37 mouse cellular contexts compared by ENCODE assay signal in the genomic region with DNA sequence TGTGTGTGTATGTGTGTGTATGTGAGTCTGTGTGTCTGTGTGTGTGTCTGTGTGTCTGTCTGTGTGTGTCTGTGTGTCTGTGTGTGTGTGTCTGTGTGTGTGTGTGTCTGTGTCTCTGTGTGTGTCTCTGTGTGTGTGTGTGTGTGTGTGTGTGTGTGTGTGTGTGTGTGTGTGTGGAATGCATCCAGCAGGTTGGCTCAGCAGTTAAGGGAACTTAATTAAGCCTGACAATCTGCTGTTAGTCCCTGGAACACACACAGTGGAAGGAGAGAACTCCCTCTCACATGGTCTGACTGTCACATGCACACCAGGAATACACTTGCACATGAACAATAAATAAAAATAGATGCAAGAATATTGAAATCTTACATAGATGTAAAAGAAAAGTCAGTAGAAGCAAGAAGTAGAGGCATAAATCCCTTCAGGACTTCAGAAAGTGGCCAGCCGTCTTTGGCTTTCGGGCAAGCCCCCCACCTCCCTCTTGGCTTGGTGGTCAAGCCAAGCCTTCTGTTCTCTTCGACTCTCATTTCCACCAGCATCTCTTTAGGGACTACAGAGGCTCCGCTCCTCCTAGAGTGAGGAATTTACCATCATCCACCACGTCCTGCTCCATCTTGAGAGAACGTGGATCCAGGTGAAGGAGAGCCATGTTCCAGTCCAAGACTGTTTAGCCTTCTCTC. TPM values are rescaled to one million over a fixed set of nuclear protein-coding genes. Genes with fewer than 3 reads are reported as not detected.
DNase-seq lines count a peak whose midpoint lies in the region; ATAC-seq and TF ChIP-seq lines count a peak whose summit lies in the region.
"Had no signal": no experiment of that assay in that cellular context is flagged by ENCODE, and none has a peak within 500 bp of the region (broad histone marks: within the 10 kb centered on the region; RNA-seq: fewer than 3 reads in every experiment).

No protein-coding gene starts in this region.

- H3K27me3 ChIP-seq in heart, embryonic 10.5 days (ENCODE audit: insufficient read depth, poor library complexity, severe bottlenecking): no peaks in the 10 kb centered on the region
- H3K27me3 ChIP-seq in heart, embryonic 11.5 days (ENCODE audit: control insufficient read depth, insufficient read depth, low read length): no peaks in the 10 kb centered on the region
- no peaks in the 10 kb centered on the region for H3K27me3 ChIP-seq in liver, embryonic 11.5 days (replicated peaks; ENCODE audit: control insufficient read depth, insufficient read depth, low read length)
- no peaks in the 10 kb centered on the region for H3K27me3 ChIP-seq in liver, postnatal 0 days (ENCODE audit: insufficient read depth, low read length)
- H3K27me3 ChIP-seq: CH12.LX; forebrain, embryonic 13.5 days; hindbrain, embryonic 12.5 days; hindbrain, embryonic 15.5 days; intestine, embryonic 15.5 days; Patski had no signal

- peak; percentile 64 to 66 for DNase-seq in cerebellum, postnatal 14 days
- DNase-seq in cerebellum, postnatal 36 days: no peak
- DNase-seq in heart, embryonic 10.5 days (ENCODE audit: low spot score): peak; percentile 13
- DNase-seq in liver, embryonic 11.5 days (ENCODE audit: low spot score): peak; percentile 21
- no peak for DNase-seq in liver, postnatal 0 days
- DNase-seq: adrenal gland, postnatal 10 days; adrenal gland, postnatal 36 days; B cell, adult 2 months; cerebellum, adult 11 months; cerebellum, adult 8-10 months; cerebellum, postnatal 25 days; embryo, embryonic 11 days; gastrocnemius, postnatal 10 days; gastrocnemius, postnatal 36 days; kidney, adult 18-20 months had no signal

- H3K4me2 ChIP-seq in heart, embryonic 11.5 days: no peak overlapping the region
- no peak overlapping the region for H3K4me2 ChIP-seq in liver, embryonic 11.5 days
- H3K4me2 ChIP-seq in liver, postnatal 0 days (ENCODE audit: low read depth, low read length): no peak overlapping the region
- H3K4me2 ChIP-seq: forebrain, embryonic 13.5 days; hindbrain, embryonic 12.5 days; hindbrain, embryonic 15.5 days; intestine, embryonic 15.5 days had no signal

- no peaks in the 10 kb centered on the region for H3K4me1 ChIP-seq in heart, embryonic 10.5 days
- H3K4me1 ChIP-seq in heart, embryonic 11.5 days (ENCODE audit: control insufficient read depth, insufficient read depth, low read length): no peaks in the 10 kb centered on the region
- no peaks in the 10 kb centered on the region for H3K4me1 ChIP-seq in liver, embryonic 11.5 days (replicated peaks; ENCODE audit: control insufficient read depth, insufficient read depth, low read length)
- H3K4me1 ChIP-seq in liver, postnatal 0 days (ENCODE audit: insufficient read depth): peaks cover 4% of the 10 kb centered on the region; the same call in 1 of the 2 replicates
- H3K4me1 ChIP-seq: intestine, embryonic 15.5 days had no signal

- TF ChIP-seq EP300 in liver, postnatal 0 days (IDR thresholded peaks at IDR 0.05; ENCODE audit: low read depth): no peak

- no peak for TF ChIP-seq CTCF in liver, postnatal 0 days (IDR thresholded peaks at IDR 0.05; ENCODE audit: low read depth)

- H3K9me3 ChIP-seq in heart, embryonic 10.5 days: no peaks in the 10 kb centered on the region
- H3K9me3 ChIP-seq in heart, embryonic 11.5 days (replicated peaks; ENCODE audit: control insufficient read depth, low read length): no peaks in the 10 kb centered on the region
- H3K9me3 ChIP-seq in liver, embryonic 11.5 days (ENCODE audit: control insufficient read depth, low read length): no peaks in the 10 kb centered on the region
- no peaks in the 10 kb centered on the region for H3K9me3 ChIP-seq in liver, postnatal 0 days (ENCODE audit: low read length)
- H3K9me3 ChIP-seq: forebrain, embryonic 13.5 days; hindbrain, embryonic 12.5 days; hindbrain, embryonic 15.5 days; intestine, embryonic 15.5 days had no signal

- H3K4me3 ChIP-seq in heart, embryonic 10.5 days: no peak overlapping the region
- no peak overlapping the region for H3K4me3 ChIP-seq in heart, embryonic 11.5 days (ENCODE audit: low read depth, low read length)
- H3K4me3 ChIP-seq in liver, embryonic 11.5 days (ENCODE audit: low read depth, low read length): no peak overlapping the region
- no peak overlapping the region for H3K4me3 ChIP-seq in liver, postnatal 0 days (ENCODE audit: low read depth, low read length)
- H3K4me3 ChIP-seq: forebrain, embryonic 13.5 days; hindbrain, embryonic 12.5 days; hindbrain, embryonic 15.5 days; intestine, embryonic 15.5 days had no signal

- no peaks in the 10 kb centered on the region for H3K36me3 ChIP-seq in heart, embryonic 10.5 days
- H3K36me3 ChIP-seq in heart, embryonic 11.5 days (ENCODE audit: control insufficient read depth, insufficient read depth, low read length): no peaks in the 10 kb centered on the region
- no peaks in the 10 kb centered on the region for H3K36me3 ChIP-seq in liver, embryonic 11.5 days (ENCODE audit: control insufficient read depth, insufficient read depth, low read length)
- no peaks in the 10 kb centered on the region for H3K36me3 ChIP-seq in liver, postnatal 0 days (replicated peaks; ENCODE audit: insufficient read depth, low read length)
- H3K36me3 ChIP-seq: G1E; hindbrain, embryonic 12.5 days; hindbrain, embryonic 15.5 days; intestine, embryonic 15.5 days had no signal

- no peak overlapping the region for H3K9ac ChIP-seq in heart, embryonic 11.5 days (ENCODE audit: low read depth, low read length)
- H3K9ac ChIP-seq in liver, embryonic 11.5 days (ENCODE audit: low read depth, low read length): no peak overlapping the region
- no peak overlapping the region for H3K9ac ChIP-seq in liver, postnatal 0 days (replicated peaks)
- H3K9ac ChIP-seq: forebrain, embryonic 13.5 days; hindbrain, embryonic 12.5 days; hindbrain, embryonic 15.5 days; intestine, embryonic 15.5 days had no signal

- ATAC-seq in heart, embryonic 11.5 days (replicated peaks; ENCODE audit: insufficient number of reproducible peaks, low FRiP score, low TSS enrichment): no peak
- ATAC-seq in liver, embryonic 11.5 days (replicated peaks; ENCODE audit: low FRiP score): no peak
- ATAC-seq in liver, postnatal 0 days: no peak
- ATAC-seq in monocyte, adult 5-6 weeks (replicated peaks; ENCODE audit: insufficient number of reproducible peaks, low FRiP score, low TSS enrichment, poor library complexity, severe bottlenecking): 0 out of 2 replicates have a peak, but pooled peaks have one; percentile 9
- no peak for ATAC-seq in erythroblast, adult 5-6 weeks (replicated peaks; ENCODE audit: low FRiP score, poor library complexity, severe bottlenecking)
- ATAC-seq: forebrain, embryonic 13.5 days; forebrain, embryonic 16.5 days; intestine, embryonic 15.5 days; Patski had no signal

- H3K27ac ChIP-seq in heart, embryonic 10.5 days: no peak overlapping the region
- no peak overlapping the region for H3K27ac ChIP-seq in heart, embryonic 11.5 days (ENCODE audit: low read depth, low read length)
- H3K27ac ChIP-seq in liver, embryonic 11.5 days (ENCODE audit: low read depth, low read length): no peak overlapping the region
- H3K27ac ChIP-seq in liver, postnatal 0 days (ENCODE audit: low read depth): no peak overlapping the region
- H3K27ac ChIP-seq: forebrain, embryonic 13.5 days; hindbrain, embryonic 12.5 days; hindbrain, embryonic 15.5 days; intestine, embryonic 15.5 days had no signal

- WGBS in heart, embryonic 10.5 days: 92% methylated on average over 6 of the region's 6 CpGs
- WGBS in heart, embryonic 11.5 days (ENCODE audit: insufficient replicate concordance): 84% methylated on average over 6 of the region's 6 CpGs
- WGBS in liver, embryonic 11.5 days: 94% methylated on average over 6 of the region's 6 CpGs
- WGBS in liver, postnatal 0 days (ENCODE audit: insufficient replicate concordance): 87% methylated on average over 6 of the region's 6 CpGs

RNA-seq across cellular contexts. Expression of gene Tmem247, which starts 19.5 kb away (rescaled TPM):
- polyA plus RNA-seq in heart, embryonic 10.5 days (2016; fragmentation: Nextera tagmentation; extraction: Ambion mirVana): not detected in 2 replicates
- not detected in 2 replicates for polyA plus RNA-seq in heart, embryonic 11.5 days (2014; fragmentation: Nextera tagmentation; extraction: Ambion mirVana)
- polyA plus RNA-seq in liver, embryonic 11.5 days (2014; fragmentation: Nextera tagmentation; extraction: Ambion mirVana): not detected in 2 replicates
- polyA plus RNA-seq in liver, postnatal 0 days (2015; fragmentation: Nextera tagmentation; extraction: Ambion mirVana): not detected in 2 replicates
- total RNA-seq in monocyte, adult 5-6 weeks (2017): not detected in 3 replicates
- not detected in 2 replicates for total RNA-seq in erythroblast, adult 5-6 weeks (2015; ENCODE audit: low replicate concordance)
- total RNA-seq in erythroblast, adult 5-6 weeks (2017; ENCODE audit: low replicate concordance): not detected in 2 replicates
- total RNA-seq: adrenal gland, adult 18-20 months; adrenal gland, postnatal 10 days; adrenal gland, postnatal 36 days; CH12.LX; G1E; gastrocnemius, adult 18-20 months; gastrocnemius, postnatal 10 days; gastrocnemius, postnatal 36 days; granulocyte monocyte progenitor cell, adult 5-6 weeks; heart, adult 8-10 months; heart, postnatal 25 days; hematopoietic stem cell, adult 5-6 weeks had no signal
- polyA plus RNA-seq: cortical plate, adult 2 months; embryonic facial prominence, embryonic 11.5 days; embryonic facial prominence, embryonic 14.5 days; forebrain, embryonic 13.5 days; forebrain, embryonic 16.5 days; G1E; heart, embryonic 14.5 days; heart, postnatal 0 days; hindbrain, embryonic 12.5 days; hindbrain, embryonic 15.5 days; intestine, embryonic 15.5 days; Patski had no signal

RNA-seq across cellular contexts. Expression of gene Atp6v1e2, which starts 50.1 kb away (rescaled TPM):
- not detected in 2 replicates for polyA plus RNA-seq in heart, embryonic 10.5 days (2016; fragmentation: Nextera tagmentation; extraction: Ambion mirVana)
- polyA plus RNA-seq in heart, embryonic 11.5 days (2014; fragmentation: Nextera tagmentation; extraction: Ambion mirVana): not detected in 2 replicates
- not detected in 2 replicates for polyA plus RNA-seq in liver, embryonic 11.5 days (2014; fragmentation: Nextera tagmentation; extraction: Ambion mirVana)
- polyA plus RNA-seq in liver, postnatal 0 days (2015; fragmentation: Nextera tagmentation; extraction: Ambion mirVana): not detected in 2 replicates
- not detected in 3 replicates for total RNA-seq in monocyte, adult 5-6 weeks (2017)
- total RNA-seq in erythroblast, adult 5-6 weeks (2015; ENCODE audit: low replicate concordance): not detected in 2 replicates
- not detected in 2 replicates for total RNA-seq in erythroblast, adult 5-6 weeks (2017; ENCODE audit: low replicate concordance)
- total RNA-seq: adrenal gland, adult 18-20 months; adrenal gland, postnatal 10 days; adrenal gland, postnatal 36 days; CH12.LX; G1E; gastrocnemius, adult 18-20 months; gastrocnemius, postnatal 10 days; gastrocnemius, postnatal 36 days; granulocyte monocyte progenitor cell, adult 5-6 weeks; heart, adult 8-10 months; heart, postnatal 25 days; hematopoietic stem cell, adult 5-6 weeks had no signal
- polyA plus RNA-seq: cortical plate, adult 2 months; embryonic facial prominence, embryonic 11.5 days; embryonic facial prominence, embryonic 14.5 days; forebrain, embryonic 13.5 days; forebrain, embryonic 16.5 days; G1E; heart, embryonic 14.5 days; heart, postnatal 0 days; hindbrain, embryonic 12.5 days; intestine, embryonic 15.5 days; Patski had no signal

Comparison
In these comparisons a context has a peak if more than half of its experiments do, and no peak if none do; other contexts are left out.
1. DNase-seq: peak in cerebellum, postnatal 14 days (2 of 2), heart, embryonic 10.5 days (single experiment) and liver, embryonic 11.5 days (single experiment); none in cerebellum, postnatal 36 days (0 of 2) and liver, postnatal 0 days (single experiment).